Mouse (Mus musculus): Measurements from ENCODE around the gene Pappa2. TPM values are rescaled to one million over a fixed set of nuclear protein-coding genes. Genes with fewer than 3 reads are reported as not detected.

Gene Pappa2
- polyA plus RNA-seq, 1 experiment: 1.3 TPM

DNA sequence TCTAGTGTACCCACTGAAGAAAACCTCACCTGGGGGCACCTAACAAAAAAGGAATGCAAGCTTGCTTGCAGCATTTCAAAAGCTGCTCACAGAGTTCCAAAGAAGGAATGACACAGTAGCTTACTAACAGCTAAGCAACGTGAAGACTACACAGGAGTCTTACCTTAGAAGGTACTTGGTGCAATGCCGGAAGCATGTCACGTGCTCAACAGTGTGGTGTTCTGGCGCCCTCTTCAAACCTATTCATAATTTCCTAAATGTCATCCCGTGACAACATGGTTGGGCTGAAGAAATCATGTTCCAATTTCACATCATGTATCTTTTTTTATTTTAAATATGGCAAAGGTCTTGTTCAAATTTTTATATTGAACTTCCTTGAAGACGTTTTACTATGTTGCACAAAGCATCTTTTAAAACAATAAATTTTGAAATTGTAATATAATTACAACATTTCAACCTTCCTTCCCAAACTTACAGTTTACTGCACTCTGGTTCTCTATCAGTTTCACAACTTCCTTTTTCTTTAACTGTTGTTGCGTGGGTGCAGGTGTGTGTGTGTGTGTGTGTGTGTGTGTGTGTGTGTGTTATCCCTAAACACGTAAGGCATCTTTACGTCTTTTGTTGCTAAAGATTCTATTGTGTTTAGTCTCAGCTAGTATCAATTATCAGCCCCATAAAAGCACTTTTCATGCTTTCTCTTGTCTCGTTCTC lies 282.3 kb downstream of the Pappa2 start:
- Histone ChIP-seq H3K9ac (ENCODE audit: low read depth, poor library complexity, severe bottlenecking) (no peak overlapping the region), H3K4me1 (ENCODE audit: control insufficient read depth, insufficient read depth, low read length) (no peaks in the 10 kb centered on the region), H3K36me3 (ENCODE audit: control insufficient read depth, insufficient read depth, low read length, poor library complexity, severe bottlenecking) (no peaks in the 10 kb centered on the region), H3K27me3 (ENCODE audit: control insufficient read depth, insufficient read depth, low read length, poor library complexity, severe bottlenecking) (no peaks in the 10 kb centered on the region), H3K27ac (ENCODE audit: insufficient read depth, low read length) (no peak overlapping the region), H3K4me3 (ENCODE audit: low read depth, low read length) (no peak overlapping the region), H3K9me3 (replicated peaks; ENCODE audit: control insufficient read depth, insufficient read depth, low read length, poor library complexity, severe bottlenecking) (no peaks in the 10 kb centered on the region)
- TF ChIP-seq EP300 (IDR thresholded peaks at IDR 0.05; ENCODE audit: insufficient read depth, low read depth, low read length) (no peak), POLR2A (IDR thresholded peaks at IDR 0.05; ENCODE audit: insufficient read depth, low read length) (no peak), CTCF (IDR thresholded peaks at IDR 0.05; ENCODE audit: low read depth, low read length) (no peak)

DNA sequence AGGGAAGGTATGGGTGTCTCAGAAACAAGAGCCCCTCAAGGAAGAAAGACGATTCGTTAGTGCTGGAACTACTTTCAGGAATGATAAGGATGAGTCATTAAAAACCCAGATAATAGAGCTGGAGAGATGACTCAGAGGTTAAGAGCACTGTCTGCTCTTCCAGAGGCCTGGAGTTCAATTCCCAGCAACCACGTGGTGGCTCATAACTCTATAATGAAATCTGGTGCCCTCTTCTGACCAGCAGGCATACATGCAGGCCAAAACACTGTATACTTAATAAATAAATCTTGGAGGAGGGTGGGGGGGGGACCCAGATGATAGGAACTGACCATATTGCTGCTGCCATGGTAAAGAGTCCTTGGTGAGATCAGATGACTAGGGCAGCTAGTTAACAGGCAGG lies 282.9 kb downstream of the Pappa2 start:
- TF ChIP-seq EP300 (IDR thresholded peaks at IDR 0.05; ENCODE audit: insufficient read depth, low read depth, low read length) (no peak), POLR2A (IDR thresholded peaks at IDR 0.05; ENCODE audit: insufficient read depth, low read length) (no peak), CTCF (IDR thresholded peaks at IDR 0.05; ENCODE audit: low read depth, low read length) (no peak)

DNA sequence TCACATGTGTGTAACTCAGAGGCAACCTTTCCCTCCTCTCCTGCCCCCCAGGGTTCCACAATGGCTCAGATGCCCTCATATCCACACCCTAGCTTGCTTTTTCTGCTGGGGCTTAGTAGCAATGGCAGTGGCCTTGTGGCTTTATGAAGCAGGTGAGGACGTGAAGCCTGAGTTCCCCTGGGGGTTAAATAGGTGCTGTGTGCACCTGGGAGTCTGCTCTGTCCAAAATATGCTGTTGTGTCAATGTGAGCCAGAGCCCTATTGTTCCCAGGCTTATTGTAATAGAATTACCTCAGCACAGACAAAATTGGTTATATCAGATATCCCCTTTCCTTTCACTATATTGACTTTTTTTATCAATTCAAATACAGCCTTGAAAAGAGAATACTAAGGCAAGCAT lies 292.6 kb downstream of the Pappa2 start:
- H3K4me1 ChIP-seq (ENCODE audit: control insufficient read depth, insufficient read depth, low read length): no peaks in the 10 kb centered on the region
- H3K4me3 ChIP-seq (ENCODE audit: low read depth, low read length): no peak overlapping the region
- no peaks in the 10 kb centered on the region for H3K9me3 ChIP-seq (replicated peaks; ENCODE audit: control insufficient read depth, insufficient read depth, low read length, poor library complexity, severe bottlenecking)
- no peak overlapping the region for H3K9ac ChIP-seq (ENCODE audit: low read depth, poor library complexity, severe bottlenecking)
- no peak for TF ChIP-seq EP300 (IDR thresholded peaks at IDR 0.05; ENCODE audit: insufficient read depth, low read depth, low read length)
- TF ChIP-seq CTCF (IDR thresholded peaks at IDR 0.05; ENCODE audit: low read depth, low read length): no peak
- no peak for TF ChIP-seq POLR2A (IDR thresholded peaks at IDR 0.05; ENCODE audit: insufficient read depth, low read length)
- H3K27me3 ChIP-seq (ENCODE audit: control insufficient read depth, insufficient read depth, low read length, poor library complexity, severe bottlenecking): no peaks in the 10 kb centered on the region
- no peak overlapping the region for H3K27ac ChIP-seq (ENCODE audit: insufficient read depth, low read length)
- no peaks in the 10 kb centered on the region for H3K36me3 ChIP-seq (ENCODE audit: control insufficient read depth, insufficient read depth, low read length, poor library complexity, severe bottlenecking)

More for the DNA sequence above, 282.9 kb downstream of the Pappa2 start:
- Histone ChIP-seq H3K36me3 (ENCODE audit: control insufficient read depth, insufficient read depth, low read length, poor library complexity, severe bottlenecking) (no peaks in the 10 kb centered on the region), H3K9ac (ENCODE audit: low read depth, poor library complexity, severe bottlenecking) (no peak overlapping the region), H3K4me3 (ENCODE audit: low read depth, low read length) (no peak overlapping the region), H3K27ac (ENCODE audit: insufficient read depth, low read length) (no peak overlapping the region), H3K27me3 (ENCODE audit: control insufficient read depth, insufficient read depth, low read length, poor library complexity, severe bottlenecking) (no peaks in the 10 kb centered on the region), H3K4me1 (ENCODE audit: control insufficient read depth, insufficient read depth, low read length) (no peaks in the 10 kb centered on the region), H3K9me3 (replicated peaks; ENCODE audit: control insufficient read depth, insufficient read depth, low read length, poor library complexity, severe bottlenecking) (no peaks in the 10 kb centered on the region)

DNA sequence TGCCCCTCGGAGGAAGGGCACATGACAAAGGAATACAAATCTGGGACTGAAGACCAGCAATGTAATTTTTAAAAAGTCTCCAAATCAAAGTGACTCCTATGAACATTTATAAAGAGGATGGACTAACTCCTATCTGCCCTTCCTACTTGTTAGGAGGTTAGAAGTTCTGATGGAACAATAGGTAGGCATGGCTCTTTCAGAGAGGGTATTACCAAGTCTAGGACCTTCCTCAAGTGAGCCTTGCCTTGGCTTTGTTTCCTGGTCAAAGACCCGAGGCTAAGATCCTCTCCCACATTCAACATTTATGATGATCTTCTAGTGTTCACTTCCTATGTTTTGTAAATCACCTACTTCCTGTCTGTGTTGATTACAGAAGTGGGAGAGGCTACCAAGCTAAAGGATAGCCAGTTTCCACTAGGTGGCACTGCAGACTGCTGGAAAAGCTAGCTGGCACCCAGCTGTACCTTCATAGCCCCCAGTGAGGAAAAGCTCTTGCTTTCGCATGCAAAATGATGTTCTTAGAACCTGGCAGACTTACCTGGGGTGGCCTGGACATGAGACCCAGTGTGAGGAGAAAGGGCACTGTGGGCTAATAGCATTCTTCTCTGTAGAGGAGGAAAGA lies 310.2 kb downstream of the Pappa2 start:
- Histone ChIP-seq H3K27me3 (ENCODE audit: control insufficient read depth, insufficient read depth, low read length, poor library complexity, severe bottlenecking) (no peaks in the 10 kb centered on the region), H3K27ac (ENCODE audit: insufficient read depth, low read length) (no peak overlapping the region), H3K4me3 (ENCODE audit: low read depth, low read length) (no peak overlapping the region), H3K9ac (ENCODE audit: low read depth, poor library complexity, severe bottlenecking) (no peak overlapping the region), H3K9me3 (replicated peaks; ENCODE audit: control insufficient read depth, insufficient read depth, low read length, poor library complexity, severe bottlenecking) (no peaks in the 10 kb centered on the region), H3K4me1 (ENCODE audit: control insufficient read depth, insufficient read depth, low read length) (no peaks in the 10 kb centered on the region), H3K36me3 (ENCODE audit: control insufficient read depth, insufficient read depth, low read length, poor library complexity, severe bottlenecking) (no peaks in the 10 kb centered on the region)
- TF ChIP-seq EP300 (IDR thresholded peaks at IDR 0.05; ENCODE audit: insufficient read depth, low read depth, low read length) (no peak), CTCF (IDR thresholded peaks at IDR 0.05; ENCODE audit: low read depth, low read length) (peak; percentile 57)

DNA sequence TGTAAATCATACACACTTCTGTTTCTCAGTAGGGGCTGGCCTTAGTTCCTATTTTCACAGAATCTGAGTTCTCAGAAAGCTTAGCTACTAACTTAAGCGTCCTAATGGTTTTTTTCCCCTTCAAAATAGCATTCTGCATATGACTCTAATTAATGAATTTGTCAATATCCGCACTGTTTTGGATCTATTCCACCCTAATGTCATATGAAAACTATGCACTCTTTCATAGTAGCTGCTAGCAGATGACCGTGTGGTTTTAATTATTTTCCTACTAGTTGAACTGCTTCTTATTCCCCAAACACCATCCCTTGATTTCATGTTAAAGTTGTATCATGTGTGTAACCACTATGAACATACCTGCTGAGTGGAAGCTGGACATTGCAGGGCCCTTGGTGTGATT lies 314.3 kb downstream of the Pappa2 start:
- no peak overlapping the region for H3K4me3 ChIP-seq (ENCODE audit: low read depth, low read length)
- TF ChIP-seq POLR2A (IDR thresholded peaks at IDR 0.05; ENCODE audit: insufficient read depth, low read length) (no peak), EP300 (IDR thresholded peaks at IDR 0.05; ENCODE audit: insufficient read depth, low read depth, low read length) (no peak), CTCF (IDR thresholded peaks at IDR 0.05; ENCODE audit: low read depth, low read length) (no peak)
- no peak overlapping the region for H3K9ac ChIP-seq (ENCODE audit: low read depth, poor library complexity, severe bottlenecking)
- no peaks in the 10 kb centered on the region for H3K4me1 ChIP-seq (ENCODE audit: control insufficient read depth, insufficient read depth, low read length)
- H3K9me3 ChIP-seq (replicated peaks; ENCODE audit: control insufficient read depth, insufficient read depth, low read length, poor library complexity, severe bottlenecking): no peaks in the 10 kb centered on the region
- H3K27ac ChIP-seq (ENCODE audit: insufficient read depth, low read length): no peak overlapping the region
- no peaks in the 10 kb centered on the region for H3K36me3 ChIP-seq (ENCODE audit: control insufficient read depth, insufficient read depth, low read length, poor library complexity, severe bottlenecking)
- H3K27me3 ChIP-seq (ENCODE audit: control insufficient read depth, insufficient read depth, low read length, poor library complexity, severe bottlenecking): no peaks in the 10 kb centered on the region
